Mouse (Mus musculus): ENCODE data around the gene Elmsan1. TPM values are rescaled to one million over a fixed set of nuclear protein-coding genes. Genes with fewer than 3 reads are reported as not detected.
A peak's percentile ranks its signal among the peaks of the same experiment; 100 is the strongest.

Gene Elmsan1
- polyA plus RNA-seq, 1 experiment from 2014 or later, result 6.1 TPM

DNA sequence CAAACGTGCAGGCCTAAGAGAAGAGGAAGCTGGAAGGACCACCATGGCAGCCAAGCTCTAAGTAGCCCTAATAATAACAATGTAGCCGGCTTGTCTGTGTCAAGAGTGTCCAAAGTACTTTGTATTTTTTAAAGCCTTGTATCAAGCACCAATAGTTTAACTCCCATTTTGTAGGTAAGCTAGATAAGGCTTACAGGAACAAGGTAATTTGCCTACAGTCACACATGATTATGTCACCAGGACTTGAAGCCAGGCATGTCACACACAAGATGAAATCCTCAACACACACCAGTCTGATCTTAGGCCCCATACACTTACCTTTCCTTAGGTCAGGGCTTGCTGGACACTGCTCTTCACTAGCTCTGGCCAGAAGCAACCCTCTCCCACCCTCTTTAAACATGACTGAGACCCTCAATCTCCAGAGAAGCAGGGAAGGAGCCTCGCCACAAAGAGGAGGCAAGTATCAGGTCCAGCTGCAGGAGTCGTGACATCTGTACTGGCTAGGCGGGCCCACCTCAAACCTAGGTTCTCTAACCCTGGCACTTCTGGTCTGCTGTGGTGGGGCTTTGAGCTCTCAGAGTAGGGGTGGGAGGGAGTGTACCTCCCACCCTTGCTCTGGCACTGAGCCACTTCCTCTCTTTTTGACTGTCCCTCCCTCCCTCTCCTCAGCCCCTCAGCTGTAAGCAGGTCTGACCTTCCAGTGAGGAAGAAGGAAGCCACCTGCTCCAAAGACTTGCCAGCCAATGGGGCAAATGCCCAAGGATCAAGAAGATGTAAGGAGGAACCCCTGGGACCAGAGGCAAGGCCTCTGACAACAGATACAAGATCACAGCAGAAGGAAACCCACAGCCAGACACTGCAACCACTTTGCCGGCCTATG, 41.6 kb downstream of the Elmsan1 start:
- H3K9me3 ChIP-seq (ENCODE audit: control insufficient read depth, low read length), result no peaks in the 10 kb centered on the region
- H3K4me3 ChIP-seq (ENCODE audit: low read depth, low read length), result no peak overlapping the region
- peaks cover 6% of the 10 kb centered on the region; the same call in 1 of the 2 replicates for H3K36me3 ChIP-seq (ENCODE audit: control insufficient read depth, insufficient read depth, low read length)
- no peaks in the 10 kb centered on the region for H3K27me3 ChIP-seq (ENCODE audit: control insufficient read depth, insufficient read depth, low read length)
- H3K9ac ChIP-seq (ENCODE audit: low read depth, low read length), result 0 out of 2 replicates have a peak overlapping the region, but pooled peaks have one; percentile 11
- DNase-seq (ENCODE audit: low spot score), result no peak
- ATAC-seq (ENCODE audit: low FRiP score), result no peak
- no peak overlapping the region for H3K4me2 ChIP-seq (replicated peaks; ENCODE audit: low read depth, low read length)
- peak overlapping the region; percentile 39; the same call in 1 of the 2 replicates for H3K27ac ChIP-seq (ENCODE audit: low read depth, low read length)
- H3K4me1 ChIP-seq (replicated peaks; ENCODE audit: control insufficient read depth, insufficient read depth, low read length), result peaks cover 19% of the 10 kb centered on the region
- 33% methylated on average over 6 of the region's 6 CpGs for WGBS

DNA sequence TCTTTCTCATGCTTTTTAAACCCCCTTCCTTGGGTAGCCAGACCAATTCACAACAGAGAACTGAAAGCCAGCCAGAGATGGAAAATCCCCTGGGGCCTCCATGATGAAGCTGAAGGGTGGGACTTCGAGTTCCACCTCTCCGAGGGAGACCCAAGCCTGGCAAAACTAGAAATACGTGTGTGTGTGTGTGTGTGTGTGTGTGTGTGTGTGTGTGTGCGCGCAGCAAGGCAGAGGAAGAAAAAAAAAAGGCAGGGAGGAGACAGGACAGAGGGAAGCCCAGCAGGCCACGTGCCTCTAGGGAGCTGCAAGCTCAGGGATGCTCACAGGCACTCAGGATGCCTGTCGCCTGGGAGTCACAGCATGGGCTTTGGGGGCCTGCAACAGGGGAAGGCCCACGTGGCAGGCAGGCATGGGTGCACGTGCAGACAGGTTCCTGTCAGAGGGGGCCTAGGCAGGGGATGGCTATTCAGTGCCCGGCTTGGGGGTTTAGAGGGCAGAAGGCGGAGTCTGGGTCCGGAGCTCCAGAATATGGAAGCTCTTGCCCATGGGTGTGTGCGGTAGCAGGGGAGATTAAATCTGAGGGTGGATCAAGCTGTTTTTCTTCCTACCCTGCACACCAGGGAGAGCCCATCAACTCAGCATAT, 42.4 kb downstream of the Elmsan1 start:
- Histone ChIP-seq H3K27me3 (ENCODE audit: control insufficient read depth, insufficient read depth, low read length) (no peaks in the 10 kb centered on the region), H3K9ac (ENCODE audit: low read depth, low read length) (peak overlapping the region; percentile 38), H3K9me3 (ENCODE audit: control insufficient read depth, low read length) (no peaks in the 10 kb centered on the region), H3K27ac (ENCODE audit: low read depth, low read length) (peak overlapping the region; percentile 65), H3K4me1 (replicated peaks; ENCODE audit: control insufficient read depth, insufficient read depth, low read length) (peaks cover 16% of the 10 kb centered on the region), H3K4me2 (replicated peaks; ENCODE audit: low read depth, low read length) (peak overlapping the region; percentile 37), H3K36me3 (ENCODE audit: control insufficient read depth, insufficient read depth, low read length) (peaks cover 6% of the 10 kb centered on the region; the same call in 1 of the 2 replicates), H3K4me3 (ENCODE audit: low read depth, low read length) (peak overlapping the region; percentile 24)
- ATAC-seq (ENCODE audit: low FRiP score) (peak; percentile 37; the same call in 1 of the 2 replicates), DNase-seq (ENCODE audit: low spot score) (no peak)
- WGBS, result 5% methylated on average over 11 of the region's 13 CpGs

DNA sequence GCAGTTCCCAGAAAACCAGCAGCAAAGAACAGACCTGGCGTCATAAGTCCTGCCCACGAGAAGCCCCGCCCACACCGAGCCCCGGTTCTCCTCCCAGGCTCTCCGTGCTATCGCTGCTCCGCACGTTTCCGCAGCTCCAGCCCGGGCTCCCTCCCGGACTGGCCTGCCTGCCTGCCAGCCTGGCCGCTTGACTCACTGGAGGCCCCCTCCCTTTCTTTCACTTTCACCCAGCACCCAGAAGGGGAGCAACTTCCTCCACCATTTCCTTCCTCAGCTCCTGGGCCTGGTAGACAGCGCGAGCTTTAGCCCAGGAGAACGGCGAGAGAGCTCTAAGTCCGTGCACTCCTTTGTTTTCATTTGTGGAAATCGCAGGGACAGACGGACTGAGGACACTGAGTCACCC, 43.0 kb downstream of the Elmsan1 start:
- ATAC-seq (ENCODE audit: low FRiP score), result peak; percentile 75; the same call in 1 of the 2 replicates
- Histone ChIP-seq H3K27me3 (ENCODE audit: control insufficient read depth, insufficient read depth, low read length) (no peaks in the 10 kb centered on the region), H3K4me1 (replicated peaks; ENCODE audit: control insufficient read depth, insufficient read depth, low read length) (peaks cover 14% of the 10 kb centered on the region), H3K27ac (ENCODE audit: low read depth, low read length) (peak overlapping the region; percentile 65), H3K36me3 (ENCODE audit: control insufficient read depth, insufficient read depth, low read length) (peaks cover 6% of the 10 kb centered on the region; the same call in 1 of the 2 replicates), H3K9ac (ENCODE audit: low read depth, low read length) (peak overlapping the region; percentile 38), H3K4me2 (replicated peaks; ENCODE audit: low read depth, low read length) (peak overlapping the region; percentile 37), H3K4me3 (ENCODE audit: low read depth, low read length) (peak overlapping the region; percentile 24), H3K9me3 (ENCODE audit: control insufficient read depth, low read length) (no peaks in the 10 kb centered on the region)
- WGBS, result under 1% methylated on average over 20 of the region's 20 CpGs
- DNase-seq (ENCODE audit: low spot score), result peak; percentile 77

DNA sequence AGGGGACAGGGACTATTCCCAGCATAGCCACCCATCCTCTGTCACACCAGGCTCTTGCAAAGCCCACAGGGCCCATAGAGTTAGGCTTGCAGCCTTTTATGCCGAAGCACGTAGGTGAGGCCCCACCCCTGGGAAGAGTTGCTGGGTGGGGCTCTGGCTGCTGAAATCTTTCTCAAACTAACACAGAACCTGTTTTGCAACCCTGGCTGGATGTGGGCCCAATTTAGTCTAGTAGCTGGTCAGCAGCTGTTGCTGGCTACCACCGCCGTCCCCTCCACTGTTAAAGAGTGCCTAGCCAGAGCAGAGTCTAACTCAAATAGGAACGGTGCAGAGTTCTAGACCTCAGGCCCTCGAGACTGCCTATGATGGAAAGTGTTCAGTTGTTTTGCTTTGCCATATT, 43.8 kb downstream of the Elmsan1 start:
- Histone ChIP-seq H3K27me3 (ENCODE audit: control insufficient read depth, insufficient read depth, low read length) (no peaks in the 10 kb centered on the region), H3K27ac (ENCODE audit: low read depth, low read length) (no peak overlapping the region), H3K4me2 (replicated peaks; ENCODE audit: low read depth, low read length) (no peak overlapping the region), H3K4me1 (replicated peaks; ENCODE audit: control insufficient read depth, insufficient read depth, low read length) (peaks cover 14% of the 10 kb centered on the region), H3K36me3 (ENCODE audit: control insufficient read depth, insufficient read depth, low read length) (peaks cover 6% of the 10 kb centered on the region; the same call in 1 of the 2 replicates), H3K9me3 (ENCODE audit: control insufficient read depth, low read length) (no peaks in the 10 kb centered on the region), H3K9ac (ENCODE audit: low read depth, low read length) (no peak overlapping the region), H3K4me3 (ENCODE audit: low read depth, low read length) (no peak overlapping the region)
- DNase-seq (ENCODE audit: low spot score), result no peak
- no peak for ATAC-seq (ENCODE audit: low FRiP score)
- 82% methylated on average over 6 of the region's 6 CpGs for WGBS

DNA sequence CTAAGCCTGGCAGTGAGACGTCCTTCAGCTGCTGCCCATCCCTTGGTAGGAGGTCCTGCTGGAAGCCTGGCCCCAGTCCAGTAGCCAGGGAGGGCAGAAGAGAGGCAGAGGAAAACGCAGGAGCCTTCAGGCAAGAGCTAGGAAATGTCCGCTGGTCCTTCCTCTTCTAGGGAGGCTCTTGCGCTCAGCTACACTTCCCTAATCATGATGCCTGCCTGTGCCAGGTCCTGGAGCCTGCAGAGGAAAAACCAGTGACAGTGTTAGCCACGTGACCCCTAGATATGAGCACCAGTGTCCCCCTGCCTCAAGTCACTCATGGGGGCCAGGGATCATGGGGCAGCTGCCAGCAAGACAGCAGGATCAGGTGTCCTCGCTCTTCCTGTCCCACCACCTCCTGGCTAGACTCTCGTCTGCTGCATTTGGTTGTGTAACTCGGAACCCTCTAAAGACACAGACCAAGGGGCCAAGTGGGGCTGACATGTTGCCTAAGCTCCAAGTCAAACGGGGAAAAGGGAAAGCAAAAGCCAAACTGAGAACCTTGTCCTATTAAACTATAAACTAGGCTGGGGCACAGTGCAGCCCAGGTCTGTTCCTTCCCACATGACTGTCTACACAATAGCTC, 44.4 kb downstream of the Elmsan1 start:
- Histone ChIP-seq H3K27ac (ENCODE audit: low read depth, low read length) (no peak overlapping the region), H3K4me1 (replicated peaks; ENCODE audit: control insufficient read depth, insufficient read depth, low read length) (peaks cover 14% of the 10 kb centered on the region), H3K9me3 (ENCODE audit: control insufficient read depth, low read length) (no peaks in the 10 kb centered on the region), H3K4me3 (ENCODE audit: low read depth, low read length) (no peak overlapping the region), H3K36me3 (ENCODE audit: control insufficient read depth, insufficient read depth, low read length) (peaks cover 6% of the 10 kb centered on the region; the same call in 1 of the 2 replicates), H3K4me2 (replicated peaks; ENCODE audit: low read depth, low read length) (no peak overlapping the region), H3K27me3 (ENCODE audit: control insufficient read depth, insufficient read depth, low read length) (no peaks in the 10 kb centered on the region), H3K9ac (ENCODE audit: low read depth, low read length) (no peak overlapping the region)
- DNase-seq (ENCODE audit: low spot score) (no peak), ATAC-seq (ENCODE audit: low FRiP score) (no peak)
- WGBS, result 78% methylated on average over 9 of the region's 9 CpGs

DNA sequence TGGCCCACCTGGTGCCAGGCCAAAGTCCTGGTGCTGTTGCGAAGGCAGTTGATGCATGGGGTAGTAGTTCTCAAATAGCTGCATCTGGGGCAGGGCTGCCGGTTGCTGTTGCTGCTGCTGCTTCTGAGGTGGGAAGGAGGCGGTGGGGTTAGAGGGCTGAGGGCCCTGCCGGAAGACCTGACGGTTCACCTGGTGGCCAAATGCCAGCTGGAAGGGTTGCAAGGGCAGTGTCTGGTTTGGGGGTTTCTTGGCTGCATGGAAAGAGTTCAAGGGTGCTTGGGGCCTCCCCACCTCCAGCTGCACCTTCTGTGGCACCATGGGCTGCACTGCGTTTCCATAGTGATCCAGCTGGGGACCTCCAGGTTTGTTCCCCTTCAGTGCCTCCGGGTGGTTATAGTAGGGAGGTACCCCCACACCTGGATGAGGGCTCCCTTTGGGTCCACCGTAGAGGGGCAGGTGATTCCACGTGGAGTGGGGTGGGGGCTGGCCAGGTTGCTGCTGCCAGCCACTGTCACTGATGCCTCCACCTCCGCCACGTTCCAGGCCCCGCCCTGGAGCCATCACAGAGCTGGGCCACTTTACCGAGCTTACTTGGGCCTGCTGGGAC, 45.3 kb downstream of the Elmsan1 start:
- ATAC-seq (ENCODE audit: low FRiP score) (no peak), DNase-seq (ENCODE audit: low spot score) (no peak)
- no peaks in the 10 kb centered on the region for H3K27me3 ChIP-seq (ENCODE audit: control insufficient read depth, insufficient read depth, low read length)
- no peak overlapping the region for H3K4me2 ChIP-seq (replicated peaks; ENCODE audit: low read depth, low read length)
- H3K4me1 ChIP-seq (replicated peaks; ENCODE audit: control insufficient read depth, insufficient read depth, low read length), result peaks cover 14% of the 10 kb centered on the region
- peaks cover 6% of the 10 kb centered on the region; the same call in 1 of the 2 replicates for H3K36me3 ChIP-seq (ENCODE audit: control insufficient read depth, insufficient read depth, low read length)
- H3K9ac ChIP-seq (ENCODE audit: low read depth, low read length), result no peak overlapping the region
- no peaks in the 10 kb centered on the region for H3K9me3 ChIP-seq (ENCODE audit: control insufficient read depth, low read length)
- H3K27ac ChIP-seq (ENCODE audit: low read depth, low read length), result no peak overlapping the region
- no peak overlapping the region for H3K4me3 ChIP-seq (ENCODE audit: low read depth, low read length)
- WGBS, result 91% methylated on average over 13 of the region's 13 CpGs

DNA sequence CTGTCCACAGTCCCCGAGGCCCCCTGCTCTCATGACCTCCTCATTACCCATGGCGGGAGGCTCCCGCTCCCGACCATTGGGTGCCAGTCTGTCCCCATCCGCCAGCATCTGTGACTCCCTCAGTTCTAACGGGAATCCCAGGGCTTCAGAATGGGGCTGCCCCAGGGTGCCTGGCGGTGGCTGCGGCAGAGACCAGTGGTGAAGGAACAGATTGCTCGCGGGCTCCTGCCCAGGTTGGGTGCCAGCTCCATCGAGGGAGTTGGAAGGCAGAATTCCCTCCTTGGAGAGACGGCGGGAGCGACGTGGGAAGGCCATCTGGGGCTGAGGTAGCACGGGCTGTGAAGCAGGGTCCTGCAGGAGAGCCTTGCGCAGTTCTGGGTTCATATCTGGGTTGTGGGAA, 45.8 kb downstream of the Elmsan1 start:
- H3K4me2 ChIP-seq (replicated peaks; ENCODE audit: low read depth, low read length), result no peak overlapping the region
- DNase-seq (ENCODE audit: low spot score) (no peak), ATAC-seq (ENCODE audit: low FRiP score) (no peak)
- H3K9ac ChIP-seq (ENCODE audit: low read depth, low read length), result no peak overlapping the region
- peaks cover 13% of the 10 kb centered on the region for H3K4me1 ChIP-seq (replicated peaks; ENCODE audit: control insufficient read depth, insufficient read depth, low read length)
- H3K36me3 ChIP-seq (ENCODE audit: control insufficient read depth, insufficient read depth, low read length), result peaks cover 6% of the 10 kb centered on the region; the same call in 1 of the 2 replicates
- no peak overlapping the region for H3K4me3 ChIP-seq (ENCODE audit: low read depth, low read length)
- no peak overlapping the region for H3K27ac ChIP-seq (ENCODE audit: low read depth, low read length)
- no peaks in the 10 kb centered on the region for H3K27me3 ChIP-seq (ENCODE audit: control insufficient read depth, insufficient read depth, low read length)
- 92% methylated on average over 17 of the region's 17 CpGs for WGBS
- no peaks in the 10 kb centered on the region for H3K9me3 ChIP-seq (ENCODE audit: control insufficient read depth, low read length)

DNA sequence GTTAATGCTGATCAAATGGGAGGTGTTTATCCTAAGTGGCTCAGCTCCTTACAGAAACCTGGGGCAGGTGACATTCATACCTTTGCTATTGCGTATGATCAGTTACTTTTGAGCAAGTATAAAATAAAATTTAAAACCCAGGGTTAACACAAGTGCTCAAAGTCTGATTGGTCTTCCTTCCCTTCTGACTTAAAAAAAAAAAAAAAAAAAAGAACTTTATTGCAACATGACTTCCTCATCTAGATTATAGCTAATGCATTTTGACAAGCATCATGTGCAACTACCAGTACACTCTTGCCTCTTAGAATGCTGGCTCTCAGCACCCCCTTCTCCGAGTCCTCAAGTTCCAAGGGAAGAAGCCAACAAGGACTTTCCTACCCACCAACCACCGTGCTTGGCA, 46.5 kb downstream of the Elmsan1 start:
- Histone ChIP-seq H3K36me3 (ENCODE audit: control insufficient read depth, insufficient read depth, low read length) (peaks cover 6% of the 10 kb centered on the region; the same call in 1 of the 2 replicates), H3K4me1 (replicated peaks; ENCODE audit: control insufficient read depth, insufficient read depth, low read length) (peaks cover 7% of the 10 kb centered on the region), H3K9ac (ENCODE audit: low read depth, low read length) (no peak overlapping the region), H3K27ac (ENCODE audit: low read depth, low read length) (no peak overlapping the region), H3K4me3 (ENCODE audit: low read depth, low read length) (no peak overlapping the region), H3K4me2 (replicated peaks; ENCODE audit: low read depth, low read length) (no peak overlapping the region), H3K27me3 (ENCODE audit: control insufficient read depth, insufficient read depth, low read length) (no peaks in the 10 kb centered on the region), H3K9me3 (ENCODE audit: control insufficient read depth, low read length) (no peaks in the 10 kb centered on the region)
- DNase-seq (ENCODE audit: low spot score) (no peak), ATAC-seq (ENCODE audit: low FRiP score) (no peak)
- WGBS, result 96% methylated on average over 3 of the region's 3 CpGs

Data from hindbrain, embryonic 11.5 days (tissue).